Mouse (Mus musculus): Measurements from ENCODE around the gene Aanat.

DNA sequence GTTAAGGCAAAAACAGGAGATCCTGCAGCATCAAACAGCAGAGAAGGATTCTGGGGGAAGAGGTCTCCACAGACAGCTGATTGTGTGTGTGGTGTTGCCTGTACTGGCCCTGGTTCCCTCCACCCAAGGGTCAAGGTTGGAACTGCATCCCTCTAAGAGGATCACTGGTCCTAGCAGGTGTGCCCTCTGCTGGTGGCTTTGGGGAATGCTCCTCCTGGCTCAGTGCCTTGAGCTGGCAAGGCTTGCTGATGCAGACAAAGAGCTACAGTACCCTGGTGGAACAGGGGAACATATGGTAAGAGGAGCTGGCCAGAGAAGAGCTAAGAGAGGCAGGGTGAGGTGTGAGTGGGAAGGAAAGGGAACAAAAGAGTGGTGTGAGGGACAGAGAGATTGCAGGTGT, 6.2 kb downstream of the Aanat start:
- TF ChIP-seq CHD2 (IDR thresholded peaks at IDR 0.05; ENCODE audit: low read length) (no peak), GATA1 (IDR thresholded peaks at IDR 0.05; ENCODE audit: low read depth, low read length) (no peak), CTCF (IDR thresholded peaks at IDR 0.05 in 2 of 3, conservative IDR thresholded peaks at IDR 0.05 in 1 of 3; ENCODE audit: control insufficient read depth in 1 of 3, insufficient read depth in 1 of 3, low read depth in 2 of 3, low read length in 3 of 3, poor library complexity in 1 of 3, severe bottlenecking in 1 of 3) (peak in 2 of 3 experiments; percentile 98 to 100), MAX (IDR thresholded peaks at IDR 0.05; ENCODE audit: low read length) (no peak), MYB (IDR thresholded peaks at IDR 0.05; ENCODE audit: low read depth, low read length) (no peak), USF1 (IDR thresholded peaks at IDR 0.05; ENCODE audit: low read depth, low read length) (no peak), EP300 (IDR thresholded peaks at IDR 0.05; ENCODE audit: low read depth in 1 of 2, low read length in 2 of 2) (peak; percentile 11 to 13; a peak in 1 of 4 replicates), POLR2A (IDR thresholded peaks at IDR 0.05; ENCODE audit: control insufficient read depth in 1 of 2, insufficient read depth in 1 of 2, low read depth in 1 of 2, low read length in 2 of 2, poor library complexity in 1 of 2) (no peak), RAD21 (IDR thresholded peaks at IDR 0.05; ENCODE audit: low read depth, low read length) (peak; percentile 64), HCFC1 (IDR thresholded peaks at IDR 0.05; ENCODE audit: low read depth, low read length) (peak; percentile 28; the same call in 1 of the 2 replicates), MEF2A (IDR thresholded peaks at IDR 0.05; ENCODE audit: extremely low read depth, insufficient replicate concordance, low read depth, low read length, poor library complexity, severe bottlenecking) (no peak), MAFK (IDR thresholded peaks at IDR 0.05; ENCODE audit: borderline replicate concordance, low read depth, low read length) (no peak), RCOR1 (IDR thresholded peaks at IDR 0.05; ENCODE audit: low read depth, low read length) (no peak)
